Mouse (Mus musculus): ENCODE measurements around the gene Olfr329-ps.
"Not testable (repeated sequence)": the region's sequence is repeated elsewhere in the genome, so short reads cannot be mapped to it uniquely, and the experiment has no call there.

The Olfr329-ps gene

GRCm38 (mm10) chr11:58546322-58546721, at the start of gene Olfr329-ps:
Olfr329-ps (minus strand) TSS chr11:58546422.
- no peak for ATAC-seq (ENCODE audit: insufficient number of reproducible peaks, low FRiP score, low TSS enrichment)

DNA sequence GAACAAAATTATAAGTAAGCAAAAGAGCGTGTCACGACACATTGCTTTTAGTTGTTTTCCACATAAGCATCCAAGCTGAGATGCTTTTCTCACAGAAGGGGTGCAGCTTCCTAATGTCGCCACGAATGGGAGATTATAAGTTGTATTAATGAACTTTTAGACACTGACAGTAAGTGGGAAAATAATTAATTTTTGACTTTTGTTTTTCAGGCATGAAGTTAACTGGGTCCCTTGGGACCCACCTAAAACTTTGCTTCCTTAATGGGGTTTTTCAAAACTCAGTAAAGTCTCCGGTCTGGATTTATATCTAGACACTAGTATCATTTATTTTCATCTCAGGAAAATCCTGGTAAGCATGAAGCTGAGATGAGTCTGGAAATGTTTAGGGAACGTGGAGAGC, 48.6 kb upstream of the Olfr329-ps start, which contains the start of gene Olfr324:
Gene Olfr324 (plus strand): TSS at position 301 of the 400 bp plus-strand sequence.
- ATAC-seq (ENCODE audit: insufficient number of reproducible peaks, low FRiP score, low TSS enrichment) = no peak

- ATAC-seq (ENCODE audit: insufficient number of reproducible peaks, low FRiP score, low TSS enrichment) = no peak
These were observed 42.5 kb upstream of the Olfr329-ps start for GRCm38 (mm10) chr11:58588620-58589250.

DNA sequence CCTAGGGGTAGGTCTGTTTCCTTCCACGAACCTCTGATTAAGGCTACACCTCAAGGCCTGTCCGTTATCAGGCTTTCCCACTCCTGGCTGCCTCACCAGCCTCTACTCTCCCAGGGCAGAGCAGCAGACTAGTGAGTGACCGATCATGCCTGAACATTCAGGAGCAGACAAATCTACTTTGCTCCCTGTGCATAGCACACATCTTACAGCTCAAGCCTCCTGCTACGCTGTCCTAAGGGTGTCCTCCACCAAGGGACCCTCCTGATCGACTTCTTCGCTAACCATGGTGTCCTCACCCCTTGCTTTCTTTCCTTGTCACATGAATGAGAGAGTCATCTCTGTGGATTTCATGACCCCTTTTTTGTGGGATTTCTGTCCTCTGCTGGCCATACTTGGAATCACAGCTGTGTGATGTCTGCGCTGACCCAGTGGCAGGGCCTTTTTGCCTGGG, 41.7 kb upstream of the Olfr329-ps start:
- no peak for ATAC-seq (ENCODE audit: insufficient number of reproducible peaks, low FRiP score, low TSS enrichment)

- no peak for ATAC-seq (ENCODE audit: insufficient number of reproducible peaks, low FRiP score, low TSS enrichment)
These were observed 32.4 kb upstream of the Olfr329-ps start for GRCm38 (mm10) chr11:58578636-58579035.

GRCm38 (mm10) chr11:58577430-58577829, 31.2 kb upstream of the Olfr329-ps start, which contains the start of gene Olfr325:
Olfr325 (plus strand) TSS chr11:58577730.
- ATAC-seq (ENCODE audit: insufficient number of reproducible peaks, low FRiP score, low TSS enrichment) = no peak

DNA sequence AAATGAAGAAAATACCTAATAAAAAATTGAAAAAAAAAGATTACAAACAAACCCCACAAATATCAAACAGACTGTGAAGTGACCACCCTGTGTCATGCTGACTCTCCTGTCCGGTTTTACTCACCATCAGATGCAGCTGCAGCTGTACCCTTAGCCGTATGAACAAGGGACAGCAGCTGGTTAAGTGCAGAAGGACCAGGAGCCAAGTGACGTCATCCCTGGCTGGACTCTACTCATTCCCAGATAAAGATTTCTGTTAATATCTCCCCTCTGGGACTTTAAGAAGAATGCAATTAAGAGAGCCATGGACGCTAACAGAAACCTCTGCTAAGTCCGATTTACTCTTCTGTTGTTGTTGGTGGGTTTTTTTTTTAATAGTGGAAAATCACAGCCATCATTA, 24.2 kb upstream of the Olfr329-ps start, which contains the start of gene Olfr224:
Gene Olfr224 (minus strand): TSS at position 149 of the 400 bp plus-strand sequence.
- no peak for ATAC-seq (ENCODE audit: insufficient number of reproducible peaks, low FRiP score, low TSS enrichment)

DNA sequence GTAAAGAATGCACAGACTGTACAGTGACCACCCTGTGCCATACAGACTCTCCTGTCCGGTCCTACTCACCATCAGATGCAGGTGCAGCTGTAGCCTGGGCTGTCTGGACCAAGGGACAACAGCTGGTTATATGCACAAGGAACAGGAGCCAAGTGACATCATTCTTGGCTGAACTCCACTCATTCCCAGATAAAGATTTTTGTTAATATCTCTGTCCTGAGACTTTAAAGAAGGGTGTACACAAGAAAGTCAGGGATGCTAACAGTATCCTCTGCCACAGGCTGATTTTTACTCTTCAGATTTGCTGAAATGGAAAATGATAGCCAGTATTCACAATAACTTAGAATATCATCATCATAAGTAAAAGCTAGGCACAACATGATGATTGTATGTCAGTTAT, 9.3 kb upstream of the Olfr329-ps start, which contains the start of gene Olfr328:
Gene Olfr328 (minus strand): TSS at position 101 of the 400 bp plus-strand sequence.
- ATAC-seq (ENCODE audit: insufficient number of reproducible peaks, low FRiP score, low TSS enrichment) = no peak

- ATAC-seq (ENCODE audit: insufficient number of reproducible peaks, low FRiP score, low TSS enrichment) = not testable (repeated sequence)
These were observed 11.5 kb downstream of the Olfr329-ps start, which contains the start of gene Olfr330 for GRCm38 (mm10) chr11:58534736-58535135. Olfr330 (minus strand) TSS chr11:58534836.

- not testable (repeated sequence) for ATAC-seq (ENCODE audit: insufficient number of reproducible peaks, low FRiP score, low TSS enrichment)
These were observed 26.5 kb downstream of the Olfr329-ps start for GRCm38 (mm10) chr11:58519756-58520155.

DNA sequence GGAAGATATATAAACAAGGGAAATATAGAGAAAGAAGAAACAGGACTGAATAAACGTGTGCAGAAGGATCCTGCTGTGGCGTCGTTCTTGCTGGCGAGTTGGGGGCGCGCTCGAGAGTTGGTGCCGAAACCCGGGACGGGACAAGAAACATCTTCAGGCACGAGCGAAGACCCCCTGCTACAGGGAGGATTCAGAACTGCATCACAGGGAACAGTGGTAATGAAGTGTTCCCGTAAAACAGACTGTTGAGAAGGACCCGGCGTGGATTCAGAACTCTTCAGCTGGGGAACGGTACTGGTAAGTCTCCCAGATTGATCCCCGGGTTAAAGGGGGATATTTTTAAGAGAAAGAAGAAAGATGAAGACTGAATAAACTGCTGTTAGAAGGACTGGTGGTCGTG, 27.3 kb downstream of the Olfr329-ps start:
- ATAC-seq (ENCODE audit: insufficient number of reproducible peaks, low FRiP score, low TSS enrichment) = not testable (repeated sequence)

GRCm38 (mm10) chr11:58509058-58509457, 37.2 kb downstream of the Olfr329-ps start:
- not testable (repeated sequence) for ATAC-seq (ENCODE audit: insufficient number of reproducible peaks, low FRiP score, low TSS enrichment)

DNA sequence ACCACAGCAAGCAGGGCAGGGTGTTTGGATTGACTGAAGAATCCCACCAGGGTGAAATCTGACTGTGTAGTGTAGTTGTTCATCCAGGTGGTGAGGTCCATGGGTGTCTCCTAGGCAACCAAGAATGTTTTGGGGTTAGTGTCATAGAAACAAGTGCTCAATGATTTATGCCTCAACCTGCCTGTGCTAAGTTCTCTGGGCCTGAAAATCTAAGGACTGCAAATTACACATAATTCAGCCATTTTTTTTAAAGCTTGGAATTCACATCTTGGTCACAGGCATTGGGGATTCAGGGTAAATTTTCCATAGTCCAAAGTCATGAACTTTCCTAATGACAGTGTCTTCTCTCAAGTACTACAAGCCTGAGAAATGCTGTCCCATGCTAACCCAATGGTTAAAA, 43.8 kb downstream of the Olfr329-ps start, which contains the start of gene Olfr331:
Gene Olfr331 (minus strand): TSS at position 101 of the 400 bp plus-strand sequence.
- ATAC-seq (ENCODE audit: insufficient number of reproducible peaks, low FRiP score, low TSS enrichment) = not testable (repeated sequence)

DNA sequence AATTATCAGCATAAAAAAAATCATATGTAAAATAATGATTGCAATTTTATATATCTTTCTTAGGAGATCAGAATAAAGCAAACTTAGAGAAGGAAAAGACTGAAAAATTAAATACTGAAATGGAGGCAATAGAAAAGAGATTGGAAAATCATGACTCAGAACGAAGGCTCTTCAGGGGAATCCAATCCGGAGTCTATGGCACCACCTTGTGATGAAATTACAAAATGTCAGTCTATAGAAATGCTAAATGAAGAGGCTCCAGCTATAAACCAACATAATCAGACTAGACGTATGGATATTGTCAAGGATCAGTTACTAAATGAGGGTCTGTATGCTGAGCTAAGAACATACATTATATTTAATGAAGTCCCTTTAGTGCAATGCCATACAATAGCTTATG, 46.9 kb downstream of the Olfr329-ps start:
- no peak for ATAC-seq (ENCODE audit: insufficient number of reproducible peaks, low FRiP score, low TSS enrichment)

DNA sequence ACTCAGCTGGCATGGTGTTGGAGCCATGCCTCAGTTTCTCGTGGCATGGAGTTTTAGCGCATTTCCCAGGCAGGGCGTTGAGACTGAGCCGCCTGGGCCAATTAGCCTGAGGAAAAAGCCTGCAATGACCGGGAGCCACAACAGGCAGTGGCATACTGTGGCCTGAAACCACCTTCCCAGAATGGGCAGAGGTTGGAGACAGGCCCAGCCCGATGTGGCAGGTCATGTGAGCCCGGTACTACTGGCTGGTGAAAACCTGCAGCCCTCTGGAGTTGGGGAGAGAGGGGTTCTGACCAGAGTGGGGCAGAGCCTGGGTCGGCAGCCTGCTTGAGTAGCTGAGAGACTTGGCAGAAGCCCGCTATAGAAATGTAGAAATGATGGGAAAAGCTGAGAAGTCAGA, 47.5 kb downstream of the Olfr329-ps start:
- no peak for ATAC-seq (ENCODE audit: insufficient number of reproducible peaks, low FRiP score, low TSS enrichment)

GRCm38 (mm10) chr11:58492455-58492854, 53.8 kb downstream of the Olfr329-ps start, which contains the start of gene Olfr332:
Olfr332 (minus strand) TSS chr11:58492555.
- ATAC-seq (ENCODE audit: insufficient number of reproducible peaks, low FRiP score, low TSS enrichment) = no peak

All from cerebellum, adult (tissue).